Mouse (Mus musculus): ENCODE data around the gene Ripor3.

The Ripor3 gene

DNA sequence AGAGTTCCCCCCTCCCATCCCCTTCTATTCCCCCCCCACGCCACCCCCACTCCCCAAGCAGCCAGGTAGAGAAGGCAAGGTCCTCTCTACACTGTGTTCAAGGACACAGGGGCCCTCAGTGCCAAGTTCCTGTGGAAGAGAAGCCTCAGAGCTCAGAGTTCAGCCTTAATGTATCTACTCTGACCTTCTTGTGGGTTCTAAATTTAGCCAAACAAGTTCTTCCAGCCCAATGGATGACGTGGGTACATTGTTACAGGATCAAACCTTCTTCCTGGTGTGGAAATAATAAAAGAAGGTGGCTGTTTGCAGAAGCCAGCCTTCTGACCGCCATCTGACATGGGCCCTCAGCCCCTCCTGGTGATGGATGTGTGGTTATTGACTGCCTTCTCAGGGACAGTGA is 16.0 kb upstream of the Ripor3 start:
- no peak for DNase-seq

DNA sequence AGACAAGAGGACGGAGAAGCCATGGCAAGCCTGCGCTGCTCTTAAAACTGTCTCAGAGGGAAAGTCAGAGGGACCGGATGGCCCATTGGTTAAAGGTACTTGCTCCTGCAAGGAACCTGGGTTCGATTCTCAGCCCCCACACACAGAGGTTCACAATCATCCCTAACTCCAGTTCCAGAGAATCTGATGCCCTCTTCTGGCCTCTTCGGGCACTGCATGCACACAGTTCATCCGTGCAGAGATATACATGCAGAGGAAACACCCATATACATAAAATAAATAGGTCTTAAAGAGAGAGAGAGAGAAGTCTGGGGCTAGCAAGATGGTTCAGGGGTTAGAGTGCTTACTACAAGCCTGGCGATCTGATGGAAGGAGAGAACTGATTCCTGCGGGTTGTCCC is 15.5 kb upstream of the Ripor3 start:
- no peak for DNase-seq

GRCm38 (mm10) chr2:168025174-168025573 is 14.8 kb upstream of the Ripor3 start:
- no peak for DNase-seq

DNA sequence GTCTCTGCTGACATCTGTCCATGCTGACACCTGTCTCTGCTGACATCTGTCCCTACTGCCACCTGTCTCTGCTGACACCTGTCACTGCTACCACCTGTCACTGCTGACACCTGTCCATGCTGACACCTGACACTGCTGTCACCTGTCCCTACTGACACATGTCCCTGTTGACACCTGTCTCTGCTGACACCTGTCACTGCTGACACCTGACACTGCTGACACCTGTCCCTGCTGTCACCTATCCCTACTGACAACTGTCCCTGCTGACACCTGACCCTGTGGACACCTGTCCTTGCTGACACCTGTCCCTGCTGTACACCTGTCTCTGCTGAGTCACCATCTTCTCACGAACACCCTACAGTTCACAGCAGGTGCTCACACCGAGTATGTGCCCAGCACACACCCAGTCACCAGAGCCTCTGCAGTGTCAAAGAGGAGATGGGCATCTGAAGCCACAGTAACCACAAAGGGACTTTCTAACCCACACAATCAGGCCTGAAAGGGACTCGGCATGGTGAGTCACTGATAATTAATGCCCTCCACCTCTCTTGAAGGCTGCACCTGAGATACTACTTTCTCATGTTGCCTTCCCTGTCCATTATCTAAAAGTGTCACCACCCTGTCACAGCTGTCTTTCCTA is 13.5 kb upstream of the Ripor3 start:
- DNase-seq: no peak

DNA sequence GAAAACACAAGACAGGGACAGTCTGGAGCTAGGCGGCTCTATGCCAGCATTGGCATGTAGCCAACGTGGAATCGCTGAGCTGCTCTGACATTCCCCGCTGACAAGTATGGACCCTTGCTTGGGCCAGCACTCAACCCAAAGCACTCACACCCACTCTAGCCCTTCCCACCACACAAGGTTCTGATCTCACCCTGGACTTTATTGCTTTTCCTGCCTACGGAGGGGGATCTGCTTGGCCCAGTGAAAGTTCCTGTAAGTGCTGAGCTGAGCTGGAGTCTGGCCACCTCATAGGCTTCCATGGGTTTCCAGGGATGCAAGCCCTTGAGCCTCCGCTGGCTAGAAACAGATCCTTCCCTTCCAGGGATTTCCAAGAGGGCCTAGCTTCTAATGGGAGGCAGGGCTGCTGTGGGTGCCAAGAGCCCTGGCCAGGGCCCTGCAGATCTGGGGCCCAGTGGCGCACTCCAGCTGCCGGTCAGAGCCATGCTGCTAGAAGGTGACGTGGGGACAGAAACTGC is 8.8 kb upstream of the Ripor3 start:
- DNase-seq: peak; percentile 53 to 73

DNA sequence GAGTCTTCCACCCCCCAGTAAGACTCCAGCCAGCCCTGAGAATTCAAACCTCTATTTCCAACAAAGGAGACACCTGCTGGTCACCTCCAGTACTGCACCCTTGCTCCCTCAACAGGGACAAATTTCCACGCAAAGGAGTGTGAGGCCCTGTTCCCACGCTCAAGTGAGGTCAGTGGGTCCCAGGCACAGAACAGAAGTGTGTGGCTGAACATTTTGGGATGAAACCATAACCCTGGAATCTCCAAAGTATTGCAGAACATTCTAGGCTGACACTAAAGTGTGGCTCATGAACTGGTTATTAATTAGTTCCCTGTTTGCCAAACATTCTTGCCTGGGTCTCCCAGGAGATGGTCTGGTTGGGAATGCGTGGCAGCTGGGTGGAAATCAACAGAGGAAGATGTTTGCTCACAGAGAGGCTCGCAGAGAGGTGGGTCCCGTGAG is 6.6 kb upstream of the Ripor3 start:
- peak; percentile 71 to 86 for DNase-seq

GRCm38 (mm10) chr2:168010893-168011292 is 475 bp upstream of the Ripor3 start:
- no peak for DNase-seq

GRCm38 (mm10) chr2:168008132-168008531 is 2.3 kb downstream of the Ripor3 start:
- DNase-seq: no peak

- no peak for DNase-seq
These were observed 3.9 kb downstream of the Ripor3 start for GRCm38 (mm10) chr2:168006489-168006888.

- no peak for DNase-seq
These were observed 4.8 kb downstream of the Ripor3 start for GRCm38 (mm10) chr2:168005616-168006015.

- no peak for DNase-seq
These were observed 5.4 kb downstream of the Ripor3 start for GRCm38 (mm10) chr2:168005005-168005404.

- no peak for DNase-seq
These were observed 6.0 kb downstream of the Ripor3 start for GRCm38 (mm10) chr2:168004369-168004768.

DNA sequence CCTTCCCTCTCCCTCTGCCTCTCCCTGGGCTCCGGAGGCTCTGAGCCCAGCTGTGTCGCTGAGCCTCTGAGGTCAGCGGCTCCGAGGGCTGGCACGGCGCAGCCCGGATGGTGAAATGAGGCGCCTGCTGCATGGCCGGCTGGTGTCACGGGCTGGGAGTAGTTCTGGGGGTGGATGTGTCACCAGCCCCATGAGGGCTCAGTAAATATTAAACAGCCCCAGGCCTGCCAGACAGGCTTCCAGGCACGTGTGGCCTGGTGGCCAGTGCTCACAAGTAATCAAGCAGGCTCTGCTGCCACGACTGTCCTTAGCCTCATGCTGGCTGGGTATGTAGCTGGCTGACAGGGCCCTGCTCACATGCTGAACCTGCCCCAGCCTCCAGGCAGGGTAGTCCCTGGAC is 7.0 kb downstream of the Ripor3 start:
- no peak for DNase-seq

GRCm38 (mm10) chr2:168002884-168003283 is 7.5 kb downstream of the Ripor3 start:
- no peak for DNase-seq

DNA sequence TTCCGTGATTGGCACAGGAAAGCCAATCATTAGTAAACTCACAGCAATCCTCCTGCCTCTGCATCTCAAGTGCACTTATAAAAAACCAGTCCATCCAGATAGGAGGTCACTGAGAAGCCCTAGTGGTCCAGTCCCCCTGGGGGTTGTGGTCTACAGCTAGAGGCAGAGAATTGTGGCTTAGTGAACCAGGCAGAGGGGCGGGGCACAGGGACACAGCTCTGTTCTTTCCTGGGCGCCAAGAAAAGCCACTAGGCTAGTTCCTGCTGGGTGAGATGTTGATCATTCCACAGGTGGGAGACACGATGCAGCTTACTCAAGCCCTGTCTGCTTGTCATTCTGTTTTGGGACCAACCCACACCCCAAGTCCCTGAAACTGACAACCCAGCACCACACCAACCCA is 8.2 kb downstream of the Ripor3 start:
- DNase-seq: no peak

DNA sequence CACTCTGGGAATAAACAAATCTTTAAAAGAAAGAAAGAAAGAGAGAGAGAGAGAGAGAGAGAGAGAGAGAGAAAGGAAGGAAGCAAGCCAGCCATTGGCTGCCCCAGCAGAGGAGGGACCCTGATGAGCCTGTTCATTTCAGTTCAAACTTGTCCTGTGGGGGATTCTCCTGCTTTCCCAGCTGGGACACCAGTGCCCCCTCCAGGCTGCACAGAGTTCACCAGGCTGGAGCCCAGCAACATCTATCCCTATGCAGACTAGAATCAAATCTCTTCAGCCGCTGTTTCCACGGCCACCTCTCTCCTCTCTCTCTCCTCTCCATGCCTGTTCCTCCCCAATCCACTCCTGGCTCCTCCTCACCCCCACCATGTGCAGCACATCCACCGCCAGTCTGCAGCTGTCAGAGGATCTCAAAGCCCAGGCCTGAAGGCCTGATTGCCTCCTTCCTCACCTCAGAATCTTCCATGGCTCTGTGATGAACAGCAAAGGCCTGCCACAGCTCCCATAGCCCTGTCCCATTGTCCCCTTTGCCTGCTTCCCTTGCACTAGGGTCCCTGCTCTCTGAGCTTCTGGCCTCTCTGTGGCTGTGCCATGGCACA is 11.2 kb downstream of the Ripor3 start:
- no peak for DNase-seq

DNA sequence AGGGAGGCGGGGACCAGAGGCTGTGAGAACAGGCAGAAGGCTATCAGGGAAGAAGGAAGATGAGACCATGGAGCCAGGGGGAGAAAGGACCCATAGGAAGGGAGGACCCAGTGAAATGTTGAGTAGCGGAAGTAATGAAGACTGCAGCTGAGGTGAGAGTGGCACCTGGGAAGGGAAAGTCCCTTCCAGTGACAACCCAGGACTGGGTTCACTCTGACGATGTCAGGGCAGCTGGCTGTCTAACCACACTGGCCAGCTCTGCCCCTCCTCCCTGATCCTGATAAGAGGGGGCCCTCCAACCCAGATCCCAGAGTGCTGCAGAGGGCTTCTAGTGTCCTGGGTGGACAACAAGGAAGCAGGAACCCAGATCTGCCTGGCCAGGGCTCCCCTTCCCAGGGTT is 12.9 kb downstream of the Ripor3 start:
- DNase-seq: no peak

- DNase-seq: no peak
These were observed 13.7 kb downstream of the Ripor3 start for GRCm38 (mm10) chr2:167996672-167997215.

GRCm38 (mm10) chr2:167995870-167996635 is 14.4 kb downstream of the Ripor3 start:
- no peak for DNase-seq

- no peak for DNase-seq
These were observed 17.2 kb downstream of the Ripor3 start for GRCm38 (mm10) chr2:167993260-167993659.

DNA sequence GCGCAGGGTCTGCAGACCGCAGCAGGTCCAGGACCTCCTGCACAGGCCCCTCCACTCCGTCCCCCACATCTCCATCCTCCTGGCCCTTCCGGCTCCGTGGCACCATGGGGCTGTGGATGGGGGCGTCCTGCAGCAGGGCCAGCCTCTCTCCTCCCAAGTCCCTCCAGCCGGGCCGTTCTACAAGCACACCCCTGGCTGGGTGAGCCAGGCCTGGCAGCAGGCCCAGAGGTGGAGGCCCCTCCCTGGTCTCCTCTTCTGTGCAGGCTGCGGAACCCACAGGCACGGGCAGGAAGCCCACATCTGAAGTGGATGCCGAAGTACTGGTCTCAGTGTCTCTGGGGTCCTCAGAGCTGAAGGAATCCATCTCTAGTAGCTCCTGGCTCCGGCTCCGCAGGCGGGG is 21.1 kb downstream of the Ripor3 start:
- DNase-seq: peak in 1 of 2 experiments; percentile 35

- peak in 1 of 2 experiments; percentile 19 for DNase-seq
These were observed 22.8 kb downstream of the Ripor3 start for GRCm38 (mm10) chr2:167987640-167988039.

DNA sequence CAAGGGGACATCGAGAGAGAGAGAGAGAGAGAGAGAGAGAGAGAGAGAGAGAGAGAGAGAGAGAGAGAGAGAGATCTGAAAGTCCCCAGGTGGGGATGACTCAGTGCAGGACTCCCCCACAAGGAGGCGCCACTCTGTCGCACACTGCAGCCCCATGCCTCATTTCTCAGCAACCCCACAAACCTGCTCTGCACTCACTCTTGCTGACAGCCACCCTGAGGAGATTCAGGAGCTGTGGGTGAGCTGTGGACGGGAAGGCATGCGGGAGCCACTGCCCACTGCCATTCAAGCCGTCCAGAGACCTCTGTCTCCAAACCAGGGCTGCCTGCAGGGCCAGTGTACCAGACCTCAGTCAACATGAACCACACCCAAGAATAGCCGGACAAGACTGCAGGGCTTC is 23.7 kb downstream of the Ripor3 start:
- DNase-seq: peak in 1 of 2 experiments; percentile 40

DNA sequence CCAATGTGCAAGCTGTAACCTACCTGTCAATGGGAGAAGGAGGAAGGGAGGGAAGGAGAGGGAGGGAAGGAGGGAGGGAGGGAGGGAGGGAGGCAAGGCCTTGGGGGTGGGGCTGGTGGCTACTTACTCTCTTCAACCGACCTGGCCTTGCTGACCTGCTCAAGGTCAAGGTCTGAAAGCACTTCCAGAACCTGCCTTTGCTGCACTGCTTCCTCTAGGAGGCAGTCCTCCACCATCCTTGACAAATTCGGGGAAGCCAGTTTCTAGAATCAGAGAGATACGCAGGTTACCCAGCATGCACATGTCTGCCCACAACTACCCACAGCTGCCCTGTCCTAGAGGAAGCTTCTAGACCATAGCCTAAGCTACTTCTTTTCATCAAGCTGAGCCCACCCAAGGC is 25.5 kb downstream of the Ripor3 start:
- no peak for DNase-seq
